Mouse (Mus musculus) B cell, adult 2 months (primary cell): ENCODE measurements around the gene Vmn1r215.
"Not testable (repeated sequence)": the region's sequence is repeated elsewhere in the genome, so short reads cannot be mapped to it uniquely, and the experiment has no call there.

Experiments used
- DNase-seq, 2 experiments: peaks; one replicate each; pipeline ENCODE4 v3.0.0; 2022

The Vmn1r215 gene

DNA sequence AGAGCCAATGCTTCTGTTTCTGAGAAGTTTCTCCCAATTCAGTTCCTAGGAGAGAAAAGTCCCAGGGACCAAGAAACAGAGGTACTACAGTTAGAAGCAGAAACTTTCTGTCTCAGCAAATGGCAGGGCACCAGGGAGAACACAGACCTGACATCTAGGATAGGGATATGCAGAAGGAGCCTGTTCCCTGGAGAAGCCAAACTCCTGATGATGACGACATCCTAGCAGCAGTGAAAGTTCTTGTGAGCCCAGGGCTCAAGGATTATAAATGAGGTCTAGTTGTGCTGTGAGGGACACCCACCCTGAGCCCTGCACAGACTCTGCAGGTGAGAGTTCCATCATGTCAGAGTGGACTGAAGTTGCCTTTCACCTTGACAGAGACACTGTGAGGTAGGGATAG is at the start of gene Vmn1r215:
Gene Vmn1r215, plus strand, starts transcription at position 301 of the 400 bp plus-strand sequence.
- no peak for DNase-seq

DNA sequence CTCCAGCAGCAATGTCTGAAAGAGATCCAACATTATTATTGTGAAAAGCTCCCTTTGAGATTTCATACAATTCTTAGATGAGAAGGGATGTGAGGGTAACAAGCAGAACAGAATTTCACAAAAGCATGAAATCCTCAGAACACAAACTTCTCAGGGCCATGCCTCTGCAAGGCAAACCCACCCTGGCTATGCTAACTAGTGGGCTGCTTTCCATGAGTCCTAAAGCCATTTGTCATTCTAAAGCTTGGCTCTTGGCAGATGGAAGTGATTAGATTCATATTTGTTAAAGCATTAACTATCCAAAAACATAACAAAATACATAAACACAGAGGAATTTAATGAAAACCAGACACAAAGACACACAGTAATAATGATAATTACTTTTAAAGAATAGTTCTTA is 49.7 kb upstream of the Vmn1r215 start:
- no peak for DNase-seq

DNA sequence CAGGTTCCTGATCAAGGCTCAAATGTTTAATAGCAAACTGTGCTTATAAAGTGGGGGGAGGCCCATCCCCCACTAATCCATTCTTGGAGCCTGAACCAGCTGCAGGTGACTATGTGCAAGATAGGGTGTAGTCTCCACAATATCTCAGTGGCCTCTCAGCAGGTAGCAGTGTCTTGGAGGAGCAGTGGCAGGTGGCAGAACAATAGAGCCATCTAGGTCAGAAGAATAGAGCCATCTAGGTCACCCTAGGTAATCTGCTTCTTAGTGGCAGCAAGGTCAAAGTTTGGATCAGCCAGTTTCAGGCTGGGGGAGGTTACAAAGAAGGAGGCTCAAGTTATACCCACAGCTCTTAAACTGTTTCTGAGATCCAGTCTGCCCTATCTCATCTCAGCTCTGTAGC is 43.0 kb upstream of the Vmn1r215 start:
- DNase-seq = no peak

GRCm38 (mm10) chr13:23030118-23030517 is 37.7 kb upstream of the Vmn1r215 start, which contains the start of gene Vmn1r214:
TSS of gene Vmn1r214 (plus strand) at chr13:23030418.
- DNase-seq = no peak

- no peak for DNase-seq
Measured at GRCm38 (mm10) chr13:23057778-23058177, 10.0 kb upstream of the Vmn1r215 start.

DNA sequence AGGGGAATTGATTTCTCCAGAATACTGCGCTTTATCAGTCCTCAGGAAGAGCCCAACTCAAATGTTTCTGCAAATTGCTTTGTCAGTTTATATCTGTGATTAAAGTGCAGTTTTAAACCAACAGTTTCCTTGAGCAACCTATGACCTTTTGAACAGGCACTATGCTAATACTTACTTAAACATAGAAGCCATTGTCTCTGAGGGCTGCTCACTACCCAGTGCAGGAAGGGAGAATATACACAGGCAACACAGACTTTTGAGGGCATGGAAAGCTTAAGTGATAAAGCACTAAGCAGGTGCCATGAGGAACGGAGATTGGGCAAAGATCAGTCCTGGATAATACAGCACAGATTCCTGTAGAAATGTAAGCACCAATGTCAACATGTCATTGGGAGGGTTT is 1.5 kb downstream of the Vmn1r215 start:
- no peak for DNase-seq

DNA sequence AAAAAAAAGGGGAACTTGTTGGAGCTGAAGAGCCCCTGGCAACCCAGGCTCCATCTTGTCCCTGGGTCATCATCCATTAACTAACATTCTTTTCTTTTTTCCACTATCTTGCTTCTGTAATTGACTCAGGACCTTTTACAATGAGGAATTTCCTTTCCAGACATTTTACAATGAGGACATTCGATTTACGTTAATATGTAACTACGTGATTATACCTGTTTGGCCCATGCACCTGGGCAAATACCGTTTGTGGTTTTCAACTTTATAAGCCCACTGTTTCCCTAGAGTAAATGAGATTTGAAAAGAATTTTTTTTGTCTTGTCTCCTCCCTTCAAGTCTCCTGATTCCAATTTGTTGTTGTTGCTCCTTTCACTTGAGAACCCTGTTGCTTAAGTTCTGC is 26.6 kb downstream of the Vmn1r215 start:
- no peak for DNase-seq

DNA sequence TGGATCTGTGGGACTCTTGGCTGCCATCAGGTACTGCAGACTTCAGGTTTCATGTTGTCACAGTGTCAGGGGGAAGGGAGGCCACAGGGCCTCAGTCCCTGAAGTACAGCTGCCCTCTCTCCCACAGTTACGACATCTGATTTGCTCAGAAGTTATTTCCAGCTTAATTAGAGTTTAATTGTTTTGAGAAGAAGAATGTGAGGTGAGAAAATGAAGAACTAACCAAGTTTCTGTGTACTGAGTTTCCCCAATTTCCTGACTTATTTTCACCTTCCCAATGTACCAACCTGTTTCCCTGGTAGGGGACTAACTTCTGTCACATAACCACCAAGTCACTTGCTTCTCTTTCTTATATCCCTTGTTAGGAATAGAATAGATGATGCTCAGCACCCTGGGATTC is 50.3 kb downstream of the Vmn1r215 start, which contains the start of gene Vmn1r217:
Gene Vmn1r217, minus strand, starts transcription at position 101 of the 400 bp plus-strand sequence.
- DNase-seq = not testable (repeated sequence)

DNA sequence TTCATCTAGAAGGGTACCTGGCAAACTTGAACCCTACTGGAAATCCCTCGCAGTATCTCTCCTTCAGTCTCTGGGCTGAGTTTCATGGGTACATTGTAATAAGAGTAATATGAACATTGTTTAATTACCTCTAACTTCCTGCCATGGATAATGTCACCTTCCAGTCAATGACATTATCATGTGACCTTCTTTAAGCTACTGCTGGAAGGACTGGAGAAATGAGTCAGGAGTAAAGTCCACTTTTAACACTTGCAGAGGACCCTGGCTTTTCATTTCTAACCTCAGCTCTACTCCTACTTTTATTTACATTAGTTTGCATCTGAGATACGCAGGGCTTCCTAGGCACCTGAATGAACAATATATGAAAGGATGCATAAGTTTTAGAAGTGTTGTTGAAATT is 52.8 kb downstream of the Vmn1r215 start:
- DNase-seq = no peak
